Mouse (Mus musculus) gastrocnemius, adult 8-10 months (tissue): ENCODE measurements around the gene Bicral. TPM values are rescaled to one million over a fixed set of nuclear protein-coding genes. Genes with fewer than 3 reads are reported as not detected.

ENCODE experiments used
- DNase-seq, 2 experiments: peaks; one replicate each; pipeline ENCODE4 v3.0.0; 2022; ENCODE audit warnings: low spot score in 2 of 2
- total RNA-seq, 4 experiments: library from RNA; stranded (reverse); gene quantifications; 2 replicates each; pipeline ENCODE4 v1.2.4; 2022

Gene Bicral
- total RNA-seq, 4 experiments from 2014 or later, result 11.2 to 15.0 (median 12.5) TPM

DNA sequence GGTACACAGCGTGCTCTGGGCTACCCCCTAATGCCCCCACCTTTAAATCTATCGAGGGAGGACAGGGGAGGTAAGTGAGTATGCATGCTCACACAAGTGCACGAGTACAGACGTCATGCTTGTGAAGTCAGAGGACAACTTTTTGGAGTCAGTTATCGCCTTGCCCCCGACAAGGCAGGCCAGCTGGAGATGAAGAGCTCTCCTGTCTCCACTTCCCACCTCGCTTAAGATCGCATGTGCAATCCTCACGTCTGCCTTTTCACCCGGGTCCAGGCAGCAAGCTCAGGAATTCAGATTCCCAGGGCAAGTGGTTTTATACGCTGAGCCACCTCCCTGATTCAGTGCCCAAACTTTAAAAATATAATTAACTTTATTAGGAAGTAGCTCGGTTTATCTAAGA is 13.0 kb downstream of the Bicral start:
- DNase-seq, result no peak

DNA sequence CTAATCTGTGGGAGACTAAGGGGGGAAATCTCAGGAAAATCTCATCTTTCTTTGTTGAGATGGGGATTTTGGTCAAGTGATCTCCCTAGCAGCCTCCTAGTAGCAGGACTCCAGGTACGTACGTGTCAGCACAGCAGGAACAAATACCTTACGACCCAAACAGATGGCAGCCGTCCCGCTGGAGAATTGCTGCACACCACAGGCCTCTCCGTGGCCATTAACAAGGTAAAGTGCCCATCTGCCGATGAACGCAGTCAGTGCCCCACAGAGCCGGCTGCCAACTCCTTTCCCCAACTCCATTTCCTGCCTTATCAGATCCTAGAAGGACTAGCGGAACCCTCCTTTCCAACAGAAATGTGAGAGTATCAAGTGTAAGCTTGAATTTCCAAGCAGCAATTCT is 13.5 kb downstream of the Bicral start:
- DNase-seq, result no peak

DNA sequence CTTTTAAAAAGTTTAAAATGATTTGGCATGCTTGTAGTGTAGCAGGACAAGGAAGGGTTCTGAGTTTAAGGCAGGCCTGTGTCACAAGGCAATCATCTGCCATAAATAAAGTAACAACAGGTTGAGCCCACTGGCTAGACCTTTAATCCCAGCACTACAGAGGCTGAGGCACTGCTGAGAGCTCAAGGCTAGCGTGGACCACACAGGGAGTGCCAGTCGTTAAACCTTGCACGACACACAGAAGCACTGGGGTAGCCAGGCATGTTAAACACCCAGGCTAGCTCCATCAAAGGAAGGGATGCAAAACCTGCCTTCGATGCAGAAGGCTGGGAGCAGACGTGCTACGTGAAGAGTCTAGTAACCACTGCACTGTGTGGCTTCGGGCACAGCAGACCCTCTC is 14.6 kb downstream of the Bicral start:
- DNase-seq, result no peak

DNA sequence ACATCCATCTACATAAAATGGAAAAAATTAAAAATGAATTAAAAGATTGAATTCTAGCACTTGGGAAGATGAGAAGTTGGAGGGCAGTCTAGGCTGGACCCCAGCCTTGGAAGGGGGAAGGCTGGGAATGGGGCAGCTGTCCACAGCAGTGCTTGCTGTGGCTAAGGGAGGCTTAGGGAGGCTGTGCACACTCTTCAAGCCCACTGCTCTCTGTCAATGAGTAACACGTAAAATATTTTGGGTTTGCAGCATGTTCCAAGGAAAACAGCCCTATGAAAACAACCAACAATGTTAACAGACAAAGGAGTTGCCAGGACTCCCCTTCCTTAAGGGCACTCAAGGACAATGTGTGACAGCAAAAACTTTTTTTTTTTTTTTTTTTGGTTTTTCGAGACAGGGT is 15.3 kb downstream of the Bicral start:
- DNase-seq, result no peak

DNA sequence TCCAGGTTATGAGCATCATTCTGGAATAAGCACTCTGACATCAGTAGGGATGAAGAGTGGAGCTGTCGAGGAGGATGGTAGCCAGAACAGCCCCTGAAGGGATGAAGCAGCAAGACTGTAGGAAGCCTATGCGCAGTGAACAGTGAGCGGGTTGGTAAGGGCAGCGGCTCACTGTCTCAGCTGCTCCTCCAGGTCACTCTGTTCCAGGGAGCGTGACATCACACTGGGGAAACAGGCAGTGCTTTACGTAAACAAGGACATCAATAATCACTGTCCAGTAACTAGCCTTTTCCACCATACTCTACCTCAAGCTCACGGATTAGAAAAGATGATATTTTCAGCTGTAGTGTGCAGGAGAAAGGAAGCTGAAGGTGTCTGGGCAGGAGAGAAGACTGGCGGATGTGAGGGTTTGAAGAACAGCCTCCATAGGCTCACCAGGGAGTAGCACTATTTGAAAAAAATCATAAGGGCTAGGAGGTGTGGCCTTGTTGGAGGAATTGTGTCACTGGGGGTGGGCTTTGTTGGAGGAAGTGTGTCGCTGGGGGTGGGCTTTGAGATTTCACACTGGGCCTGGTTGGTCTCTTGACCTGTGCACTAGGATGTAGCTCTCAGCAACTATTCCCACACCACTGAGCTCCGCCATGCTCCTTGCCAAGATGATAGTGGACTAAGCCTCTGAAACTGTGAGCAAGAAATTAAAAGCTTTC is 17.8 kb downstream of the Bicral start:
- no peak for DNase-seq

DNA sequence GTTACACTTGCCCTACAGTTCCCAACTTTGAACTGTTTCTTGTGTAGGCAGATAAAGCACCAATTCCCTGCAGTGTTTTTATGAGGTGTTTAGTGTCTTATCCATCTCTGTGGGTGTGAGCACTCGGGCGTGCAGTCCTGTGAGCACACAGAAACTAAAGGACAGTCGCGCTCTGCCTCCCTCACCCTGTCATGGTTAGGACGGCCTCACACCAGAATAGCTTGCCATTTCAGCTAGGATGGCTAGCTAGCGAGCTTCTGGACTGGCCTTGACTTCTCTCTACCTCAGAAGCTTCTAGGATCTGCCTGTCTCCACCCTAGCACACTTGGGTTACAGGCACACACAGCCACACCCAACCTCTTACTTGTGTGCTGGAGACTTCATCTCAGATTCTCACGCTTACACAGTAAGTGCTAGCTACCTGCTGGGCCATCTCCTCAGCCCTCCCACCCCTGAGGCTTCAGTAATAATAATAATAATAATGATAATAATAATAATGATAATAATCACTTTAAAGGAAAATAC is 19.8 kb downstream of the Bicral start:
- no peak for DNase-seq

DNA sequence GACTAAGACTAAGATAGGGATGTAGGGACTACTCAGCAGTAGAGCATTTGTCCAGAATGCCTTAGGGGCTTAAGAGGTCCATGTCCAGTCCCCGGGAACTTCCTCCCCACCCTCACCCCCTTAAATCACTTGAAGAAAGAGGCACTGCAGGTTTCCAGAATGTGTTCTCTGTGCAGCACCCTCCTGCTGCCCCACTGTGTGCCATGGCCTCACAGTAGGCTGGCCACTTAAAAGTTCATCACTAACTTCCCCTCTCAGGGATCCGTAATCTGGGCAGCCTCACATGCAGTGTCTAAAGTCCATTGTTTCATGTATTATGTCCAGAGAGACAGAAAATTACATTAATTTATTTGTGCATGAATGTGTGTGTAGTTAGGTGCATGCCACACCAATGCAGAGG is 20.4 kb downstream of the Bicral start:
- no peak for DNase-seq

DNA sequence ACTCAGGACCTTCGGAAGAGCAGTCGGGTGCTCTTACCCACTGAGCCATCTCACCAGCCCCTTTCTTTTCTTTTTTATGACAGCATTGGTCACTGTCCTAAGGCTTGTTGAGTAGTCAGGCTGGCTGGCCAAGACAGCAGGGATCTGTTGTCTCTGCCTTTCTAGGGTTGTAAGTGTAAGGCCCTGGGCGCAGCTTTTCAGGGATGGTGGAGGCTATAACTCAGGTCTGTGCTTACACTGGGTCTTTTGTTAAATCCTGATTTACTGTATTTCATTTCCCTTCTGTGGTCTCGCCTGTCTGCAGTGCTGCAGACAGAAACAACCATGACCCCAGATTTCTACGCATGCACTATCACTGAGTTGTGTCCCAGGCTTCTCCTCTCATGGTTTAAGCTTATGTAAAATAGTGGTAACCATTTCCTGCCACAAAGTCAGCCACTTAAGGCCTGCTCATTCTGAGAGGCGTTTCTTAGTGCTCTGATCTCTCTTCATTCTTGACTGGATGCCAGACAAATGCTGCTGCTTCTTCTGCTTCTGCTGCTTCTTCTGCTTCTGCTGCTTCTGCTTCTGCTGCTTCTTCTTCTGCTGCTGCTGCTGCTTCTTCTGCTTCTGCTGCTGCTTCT is 23.1 kb downstream of the Bicral start:
- no peak for DNase-seq

DNA sequence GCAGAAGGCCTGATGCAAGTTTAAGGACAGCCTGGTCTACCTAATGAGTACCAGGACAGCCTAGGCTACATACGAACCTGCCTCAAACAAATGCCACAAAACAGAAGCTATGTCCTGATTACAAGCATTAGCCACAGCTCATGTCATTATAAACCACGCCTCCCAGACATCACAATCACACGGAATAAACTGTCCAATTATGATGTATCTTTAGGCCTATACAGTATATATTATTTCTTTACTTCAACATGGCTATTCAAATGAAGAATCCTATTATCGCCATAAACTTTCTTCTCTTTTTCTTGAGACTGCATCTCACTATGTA is 25.3 kb downstream of the Bicral start:
- DNase-seq, result no peak

DNA sequence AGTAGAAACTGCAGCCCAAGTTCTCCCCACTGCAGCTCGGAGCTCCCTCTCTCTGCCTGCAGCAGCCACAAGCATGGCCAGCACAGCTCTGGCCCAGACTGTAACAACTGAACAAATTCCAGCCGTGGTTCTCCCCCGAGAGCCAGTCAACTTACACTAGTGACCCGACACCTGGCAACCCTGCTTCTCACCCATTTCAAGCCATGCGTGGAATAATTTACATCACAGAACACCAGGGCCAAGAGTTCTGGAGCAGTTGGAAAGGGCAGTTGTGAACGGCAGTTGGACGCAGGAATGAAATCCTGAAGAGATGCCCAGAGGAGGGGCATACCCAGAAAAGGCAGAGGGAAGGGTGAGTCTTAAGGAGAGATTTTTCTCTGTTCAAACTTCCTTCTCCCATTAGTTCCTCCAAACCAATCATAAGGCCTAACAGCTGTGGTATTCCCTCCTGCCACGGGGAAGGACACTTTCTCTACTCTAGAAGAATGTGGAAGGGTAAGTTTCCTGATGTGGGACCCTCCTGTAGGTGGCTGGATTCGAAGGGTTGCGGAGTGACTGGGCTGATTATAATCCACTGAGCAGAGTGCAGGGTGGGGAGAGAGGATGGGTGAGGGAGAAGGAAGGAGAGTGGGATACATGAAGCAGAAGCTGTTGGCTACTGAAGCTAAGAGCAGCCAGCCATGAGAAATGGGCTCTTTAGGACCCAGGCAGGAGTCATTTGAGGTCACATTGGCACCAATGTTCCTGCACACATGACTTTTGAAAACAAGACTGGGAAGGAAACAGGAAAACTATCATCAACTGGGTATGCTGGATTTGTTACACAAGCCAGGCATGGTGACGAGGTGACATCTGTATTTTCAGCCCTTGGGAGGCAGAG is 25.9 kb downstream of the Bicral start:
- DNase-seq, result peak; percentile 47 to 56

DNA sequence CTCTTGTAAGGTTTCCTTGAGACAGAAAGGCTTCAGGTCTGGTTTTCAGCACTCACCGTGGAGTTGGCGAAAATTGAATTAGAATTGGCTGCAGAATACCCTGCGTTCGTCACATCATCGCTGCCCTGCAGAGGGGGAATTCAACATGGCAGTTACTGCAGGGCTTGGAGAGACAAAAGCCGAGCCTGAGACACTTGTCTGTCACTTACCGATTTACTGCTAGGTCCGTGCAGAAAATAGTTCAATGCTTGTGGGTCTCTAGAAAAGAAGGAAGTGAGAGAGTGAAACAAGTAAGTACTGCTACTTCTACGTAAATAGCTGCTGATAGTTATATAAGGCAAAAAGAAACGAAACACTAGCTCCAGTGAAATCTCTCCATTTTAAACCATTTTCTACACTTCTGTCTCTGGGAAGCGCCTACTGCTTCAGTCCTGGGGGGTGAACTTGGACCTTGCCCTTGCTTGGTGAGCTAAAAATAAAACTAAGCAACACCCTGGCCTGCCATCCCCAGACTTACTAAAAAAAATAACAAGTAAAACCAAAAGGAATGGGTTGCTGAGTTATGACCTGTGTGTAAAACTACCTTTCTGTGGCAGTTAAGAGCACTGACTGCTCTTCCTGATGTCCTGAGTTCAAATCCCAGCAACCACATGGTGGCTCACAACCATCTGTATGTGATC is 28.3 kb downstream of the Bicral start:
- no peak for DNase-seq

DNA sequence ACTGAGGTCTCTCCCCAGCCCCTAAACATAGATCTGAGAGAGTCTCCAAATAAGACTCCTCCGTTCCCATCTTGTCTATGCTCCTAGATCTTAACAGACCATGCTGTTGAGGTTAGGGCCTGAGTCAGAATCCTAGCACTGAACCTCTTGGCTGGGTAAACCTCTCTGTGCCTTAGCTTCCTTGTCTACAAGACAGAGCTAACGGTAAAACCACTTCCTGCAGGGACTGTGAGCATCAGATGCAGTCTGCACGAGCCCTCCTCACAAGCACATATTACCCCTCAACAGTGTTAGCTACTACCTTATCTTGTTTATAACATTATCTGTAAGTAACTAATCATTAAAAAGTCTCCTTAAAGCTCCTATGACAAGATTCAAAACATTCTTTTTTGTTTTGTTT is 29.3 kb downstream of the Bicral start:
- no peak for DNase-seq

DNA sequence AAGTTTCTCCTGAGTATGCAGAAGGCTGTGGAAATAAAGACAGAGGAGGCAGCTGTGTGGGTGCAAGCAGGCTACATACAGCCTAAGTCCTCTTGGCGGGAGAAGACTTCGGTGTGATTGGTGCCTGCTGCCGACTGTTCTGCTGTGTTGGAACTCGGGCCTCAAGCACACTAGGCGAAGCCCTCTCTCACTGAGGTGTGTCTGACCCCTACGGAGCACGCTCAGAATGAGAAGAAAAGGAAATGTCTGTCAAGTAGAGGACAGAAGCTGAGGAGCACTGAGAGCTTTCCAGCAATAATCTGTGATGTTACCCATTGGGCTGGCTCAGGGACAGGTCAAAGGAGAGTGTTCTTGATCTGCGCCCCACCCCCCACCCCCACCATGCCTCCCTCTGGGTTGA is 35.2 kb downstream of the Bicral start:
- no peak for DNase-seq

DNA sequence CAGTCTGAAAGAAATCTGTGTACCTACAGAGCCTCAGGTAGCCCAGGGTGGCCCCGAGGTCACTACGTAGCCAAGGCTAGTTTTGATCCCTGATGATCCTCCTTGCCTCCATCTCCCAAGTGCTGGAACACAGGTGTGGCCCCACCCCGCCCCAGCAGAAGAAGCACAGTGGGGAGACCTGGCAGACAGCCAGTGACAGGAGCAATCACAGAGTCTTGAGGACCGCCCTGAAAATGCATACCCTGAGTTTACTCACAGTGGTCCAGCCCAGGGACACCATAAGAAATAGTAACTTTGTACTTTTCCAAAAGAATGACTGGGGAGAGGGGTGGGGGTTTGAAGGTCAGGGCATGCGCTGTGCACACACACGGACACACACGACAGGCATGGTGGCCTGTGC is 37.7 kb downstream of the Bicral start:
- no peak for DNase-seq

DNA sequence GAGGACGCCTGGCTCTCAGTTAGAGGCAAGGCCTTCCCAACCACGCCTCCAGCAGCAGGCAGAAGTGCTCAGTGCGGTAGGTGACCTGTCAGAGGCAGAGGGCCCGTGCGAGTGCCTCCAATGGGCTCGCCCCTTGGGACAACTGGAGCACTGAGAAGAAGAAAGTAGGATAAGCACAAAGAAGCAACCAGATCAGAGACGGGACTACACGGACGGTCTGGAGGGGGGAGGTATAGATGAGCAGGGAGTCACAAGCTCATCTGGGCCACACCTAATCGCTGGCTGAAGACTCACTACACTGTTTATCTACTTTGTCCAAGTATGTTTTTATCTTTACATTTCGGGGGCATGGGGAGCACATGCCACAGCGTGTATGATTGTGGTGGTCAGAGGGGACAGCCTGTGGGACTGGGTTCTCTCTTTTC is 40.5 kb downstream of the Bicral start:
- no peak for DNase-seq

DNA sequence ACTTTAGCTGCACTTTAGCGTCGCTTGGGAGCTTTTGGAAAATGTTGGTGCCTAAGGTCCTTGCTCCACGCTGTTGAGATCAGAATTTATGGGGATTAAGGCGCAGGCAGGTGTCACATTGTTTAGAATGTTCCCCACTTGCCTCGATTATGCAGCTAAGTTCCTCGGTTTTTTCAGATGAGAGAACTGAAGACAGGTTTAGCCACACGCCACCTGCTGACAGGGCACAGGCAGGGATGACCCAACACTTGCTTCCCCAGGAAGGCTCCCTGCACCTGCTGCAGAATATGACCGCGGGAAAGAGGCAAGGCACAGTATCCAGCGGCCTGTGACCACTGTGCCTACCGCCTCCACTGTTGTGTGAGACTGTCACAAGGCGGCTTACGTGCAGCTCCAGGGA is 42.0 kb downstream of the Bicral start:
- no peak for DNase-seq

DNA sequence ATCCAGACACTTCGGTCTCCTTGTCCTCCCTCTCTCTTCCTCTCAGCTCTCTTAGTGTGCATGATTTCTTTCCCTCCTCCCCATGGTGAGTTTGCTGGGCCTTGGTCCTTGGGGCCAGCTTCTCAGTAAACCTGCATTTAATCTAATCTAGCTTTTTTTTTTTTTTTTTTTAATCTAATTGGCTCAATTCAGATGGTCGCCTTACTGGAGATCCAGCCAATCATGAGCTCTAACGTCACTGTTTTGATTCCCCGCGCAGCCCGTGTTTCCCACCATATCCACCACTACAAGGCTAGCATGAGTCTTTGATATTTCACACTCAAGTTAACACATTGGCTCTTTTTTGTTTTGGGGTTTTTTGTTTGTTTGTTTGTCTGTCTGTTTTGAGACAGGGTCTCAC is 43.8 kb downstream of the Bicral start:
- no peak for DNase-seq

DNA sequence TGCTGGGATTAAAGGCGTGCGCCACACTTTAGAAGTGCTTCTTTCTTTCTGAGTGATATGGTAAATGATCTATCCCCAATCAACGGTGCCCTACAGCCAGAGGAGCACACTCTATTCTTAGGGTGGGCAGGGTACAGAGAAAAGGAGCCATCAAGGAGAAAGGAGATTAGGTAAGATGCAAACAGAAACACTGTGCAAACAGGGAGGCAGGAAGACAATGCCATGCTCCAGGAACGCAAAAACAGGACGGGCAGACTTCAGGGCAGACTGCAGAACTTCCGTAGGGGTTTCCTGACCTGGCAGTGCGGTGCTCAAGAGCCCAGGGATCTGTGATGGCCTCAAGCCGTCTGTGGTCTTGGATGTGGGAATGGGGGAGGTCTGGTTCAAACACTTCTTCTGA is 44.6 kb downstream of the Bicral start:
- no peak for DNase-seq

DNA sequence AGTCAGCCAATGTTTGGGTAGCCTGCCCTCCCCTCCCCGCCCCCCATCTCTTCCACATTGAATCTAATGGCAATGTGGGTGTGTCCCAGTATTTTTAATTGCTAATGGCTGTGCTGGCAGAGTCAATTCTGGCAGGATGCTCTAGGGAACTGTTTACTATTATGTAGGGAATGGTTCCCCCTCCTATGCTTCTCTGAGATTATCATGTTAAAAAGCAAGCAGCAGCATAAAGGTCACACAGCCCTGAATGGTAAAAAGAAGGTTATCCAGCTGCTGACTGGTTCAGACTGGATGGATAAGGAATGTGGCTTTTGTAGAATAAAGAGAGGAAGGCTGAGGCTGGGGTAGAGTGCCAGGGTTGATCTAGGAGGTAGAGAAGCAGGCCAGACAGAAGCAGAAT is 45.8 kb downstream of the Bicral start:
- DNase-seq, result no peak

DNA sequence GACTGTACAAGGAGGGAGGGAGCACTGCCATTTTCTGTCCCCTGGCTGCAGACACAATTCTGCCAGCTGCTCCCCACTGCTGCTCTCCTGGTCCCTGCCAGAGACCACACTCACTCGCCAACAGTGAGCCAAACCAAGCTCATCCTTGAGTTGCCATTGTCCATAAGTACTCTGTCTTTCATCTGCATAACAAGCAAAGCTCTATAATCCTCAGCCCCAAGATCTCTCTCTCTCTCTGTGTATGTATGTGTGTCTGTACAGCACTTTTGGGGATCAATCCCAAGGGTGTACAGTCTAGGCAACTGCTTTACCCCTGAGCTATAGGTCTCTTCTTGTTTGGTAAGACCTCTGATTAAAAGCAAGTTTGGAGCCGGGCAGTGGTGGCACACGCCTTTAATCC is 47.6 kb downstream of the Bicral start:
- DNase-seq, result no peak

DNA sequence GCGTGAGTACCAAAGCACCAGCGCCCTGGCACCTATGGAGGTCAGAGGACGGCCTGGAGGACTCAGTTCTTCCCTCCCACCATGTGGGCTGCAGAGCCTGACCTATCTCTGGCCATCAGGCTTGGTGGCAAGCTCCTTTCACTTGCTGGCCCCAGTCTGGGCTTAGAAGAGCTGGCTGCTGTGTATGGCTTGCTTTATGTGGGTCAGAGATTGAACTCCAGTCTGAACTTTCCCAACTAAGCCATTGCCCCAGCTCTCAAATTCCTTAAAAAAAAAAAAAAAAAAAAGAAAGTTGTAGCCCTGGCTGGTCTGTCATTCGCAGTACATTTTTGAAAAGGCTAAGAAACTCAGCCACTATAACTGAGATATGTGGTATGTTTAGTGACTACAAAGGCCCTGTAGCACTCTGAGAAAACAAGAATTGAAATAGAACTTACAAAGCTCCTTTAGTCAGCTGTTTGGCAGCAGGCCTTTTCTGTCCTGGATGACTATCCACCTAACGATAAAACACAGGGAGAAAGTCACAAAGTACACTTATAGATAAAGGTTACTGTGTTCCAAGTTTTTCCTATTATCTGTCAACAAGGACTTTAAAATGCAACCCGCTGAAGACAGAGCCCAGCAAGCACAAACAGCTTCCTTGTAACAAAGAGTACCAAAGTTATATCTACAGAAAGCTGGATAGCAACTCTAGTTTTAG is 49.0 kb downstream of the Bicral start:
- DNase-seq, result no peak
